Mouse (Mus musculus) heart, adult 2 months (tissue): ENCODE data around the gene Sim2.

Experiments used
- CTCF ChIP-seq: fragments of 200-600 bp; IDR thresholded peaks from 2 replicates; pipeline ENCODE4 v1.8.1; 2022; ENCODE audit warnings: antibody characterized with exemption, mild to moderate bottlenecking, moderate library complexity
- POLR2A ChIP-seq: fragments of 200-500 bp; IDR thresholded peaks from 2 replicates; pipeline ENCODE4 v1.6.1; 2011; ENCODE audit warnings: mild to moderate bottlenecking, low read depth, low read length, control low read depth; ENCODE audit not compliant: insufficient read depth

DNA sequence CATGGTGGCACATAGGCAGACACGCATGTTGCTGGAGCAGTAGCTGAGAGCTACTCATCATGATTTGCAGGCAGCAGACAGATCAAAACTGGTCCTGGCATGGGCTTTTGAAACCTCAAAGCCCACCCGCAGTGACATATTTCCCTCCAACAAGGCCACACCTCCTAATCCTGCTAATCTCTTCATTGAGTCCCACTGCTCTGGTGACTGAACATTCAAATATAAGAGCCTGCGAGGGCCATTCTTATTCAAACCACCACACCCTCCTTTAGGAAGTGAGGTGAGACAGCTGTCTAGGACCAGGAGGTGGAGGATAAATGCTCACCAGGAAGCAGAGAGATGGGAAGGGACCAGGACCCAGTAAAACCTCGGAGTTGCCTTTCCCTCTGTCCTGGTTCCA is 85.5 kb downstream of the Sim2 start:
- TF ChIP-seq POLR2A: no peak
- no peak for TF ChIP-seq CTCF
